Mouse (Mus musculus): ENCODE data around the gene Nolc1.
"Not testable (repeated sequence)": the region's sequence is repeated elsewhere in the genome, so short reads cannot be mapped to it uniquely, and the experiment has no call there.

Nolc1 gene

DNA sequence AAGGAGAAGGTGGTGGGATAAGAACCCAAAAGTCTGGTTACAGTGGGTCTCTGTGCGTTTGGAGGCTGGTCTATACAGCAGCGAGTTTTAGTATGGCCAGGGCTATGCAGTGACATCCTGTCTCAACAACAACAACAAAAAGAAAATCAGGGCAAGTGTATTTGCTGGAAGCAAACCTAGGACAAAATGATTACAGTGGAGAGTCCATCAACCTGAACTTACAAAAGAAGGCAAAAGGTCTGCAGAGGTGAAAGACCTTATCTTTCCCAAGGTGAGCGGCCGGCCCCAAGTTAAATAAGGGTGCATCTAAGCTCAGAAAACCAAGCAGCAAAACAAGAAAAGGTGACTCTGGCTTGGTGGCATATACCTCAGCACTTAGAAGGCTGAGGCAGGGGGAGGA, 16.0 kb downstream of the Nolc1 start:
- no peak for DNase-seq (ENCODE audit: low spot score in 2 of 2)

DNA sequence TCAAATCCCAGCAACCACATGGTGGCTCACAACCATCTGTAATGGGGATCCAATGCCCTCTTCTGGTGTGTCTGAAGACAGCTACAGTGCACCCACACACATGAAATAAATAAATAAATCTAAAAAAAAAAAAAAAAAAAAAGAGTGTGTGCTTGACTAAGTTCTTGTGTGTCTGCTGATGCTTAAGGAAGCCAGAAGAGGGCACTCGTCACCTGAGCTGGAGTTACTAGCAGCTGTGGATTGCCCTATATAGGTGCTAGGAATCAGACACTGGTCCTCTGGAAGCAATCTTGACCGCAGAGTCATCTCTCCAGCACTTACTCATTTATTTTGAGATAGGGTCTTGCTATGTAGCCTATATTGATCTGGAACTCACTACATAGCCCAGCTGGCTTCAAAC, 18.5 kb downstream of the Nolc1 start:
- DNase-seq (ENCODE audit: low spot score in 2 of 2): no peak

DNA sequence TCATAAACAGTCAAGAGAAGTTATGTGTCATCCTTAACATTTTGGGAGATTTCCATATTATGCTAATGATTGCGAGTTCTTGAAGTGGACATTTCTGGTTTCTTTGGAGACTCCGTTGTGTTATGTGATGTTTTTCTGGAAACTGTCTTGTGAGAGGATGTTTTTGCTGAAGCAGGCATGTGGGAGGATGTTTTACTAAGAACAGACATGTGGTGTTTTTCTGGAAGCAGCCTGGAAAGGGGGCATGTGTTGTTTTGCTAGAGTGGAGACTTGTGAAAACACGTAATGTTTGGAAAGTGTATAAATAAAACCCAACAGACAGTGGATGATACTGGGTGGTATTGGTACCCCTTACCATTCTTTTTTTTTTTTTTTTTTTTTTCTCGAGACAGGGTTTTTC, 19.6 kb downstream of the Nolc1 start:
- DNase-seq (ENCODE audit: low spot score in 2 of 2): no peak

DNA sequence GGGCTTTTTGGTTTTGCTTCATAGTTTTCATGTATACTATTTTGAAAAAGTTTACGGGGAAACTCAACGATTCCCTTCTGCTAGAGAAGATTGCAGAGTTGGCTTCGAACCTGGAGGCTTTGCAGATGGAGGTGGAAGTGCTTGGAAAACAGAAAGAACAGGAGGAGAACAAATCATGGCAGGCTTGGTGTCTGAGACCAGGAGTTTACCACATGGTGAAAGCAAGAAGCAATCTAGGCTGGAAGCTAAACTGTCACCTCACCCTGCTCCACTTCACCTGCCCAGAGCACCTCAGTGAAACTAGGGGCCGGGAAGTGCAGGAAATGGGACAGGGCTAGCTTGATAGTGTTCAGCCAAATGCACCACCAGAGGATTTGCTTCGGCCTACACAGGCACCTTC, 20.7 kb downstream of the Nolc1 start:
- DNase-seq (ENCODE audit: low spot score in 2 of 2): no peak

DNA sequence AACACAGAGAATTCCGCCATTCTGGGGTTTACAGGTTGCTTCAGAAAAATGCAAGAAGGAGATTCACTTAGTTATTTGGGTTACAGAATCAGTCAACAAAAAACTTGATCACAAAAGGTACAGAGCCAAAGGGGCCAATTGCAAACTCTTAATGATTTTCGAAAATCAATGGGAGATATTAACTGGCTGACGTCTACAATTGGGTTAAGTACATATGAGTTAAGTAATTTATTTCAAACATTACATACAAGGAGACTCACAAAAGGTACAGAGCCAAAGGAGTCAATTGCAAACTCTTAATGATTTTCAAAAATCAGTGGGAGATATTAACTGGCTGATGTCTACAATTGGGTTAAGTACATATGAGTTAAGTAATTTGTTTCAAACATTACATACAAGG, 23.9 kb downstream of the Nolc1 start:
- DNase-seq (ENCODE audit: low spot score in 2 of 2): no peak

DNA sequence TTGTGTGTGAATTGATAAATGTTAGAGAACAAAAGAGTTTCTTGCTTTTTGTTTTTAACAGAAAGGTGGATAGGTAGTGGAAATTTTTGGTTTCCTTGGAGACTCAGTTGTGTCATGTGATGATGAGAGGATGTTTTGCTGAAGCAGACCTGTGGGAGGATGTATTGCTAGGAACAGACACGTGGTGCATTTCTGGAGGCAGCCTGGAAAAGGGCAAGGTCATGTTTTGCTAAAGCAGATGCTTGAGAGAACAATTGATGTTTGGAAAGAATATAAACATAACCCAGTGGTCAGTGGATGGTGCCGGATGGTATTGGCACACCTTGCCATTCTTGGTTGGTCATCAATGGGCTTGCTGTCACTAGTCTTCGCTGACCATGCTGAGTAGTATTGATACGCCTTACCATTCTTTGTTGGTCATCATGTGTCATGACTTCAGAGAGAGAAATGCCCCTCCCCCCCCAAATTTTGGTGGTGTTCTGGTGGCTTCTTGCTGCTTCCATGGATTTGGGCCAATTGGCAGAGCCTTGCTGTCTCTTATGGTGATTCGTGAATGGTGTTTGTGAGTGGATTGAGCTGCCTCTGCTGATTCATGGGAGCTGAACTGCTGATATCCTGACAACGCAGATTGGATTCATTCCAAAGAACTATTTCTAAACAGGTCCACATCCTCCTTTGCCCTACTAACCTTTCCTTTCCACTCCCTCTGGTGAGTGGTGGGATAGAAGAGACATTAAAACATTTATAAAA, 27.9 kb downstream of the Nolc1 start:
- DNase-seq (ENCODE audit: low spot score in 2 of 2): no peak

DNA sequence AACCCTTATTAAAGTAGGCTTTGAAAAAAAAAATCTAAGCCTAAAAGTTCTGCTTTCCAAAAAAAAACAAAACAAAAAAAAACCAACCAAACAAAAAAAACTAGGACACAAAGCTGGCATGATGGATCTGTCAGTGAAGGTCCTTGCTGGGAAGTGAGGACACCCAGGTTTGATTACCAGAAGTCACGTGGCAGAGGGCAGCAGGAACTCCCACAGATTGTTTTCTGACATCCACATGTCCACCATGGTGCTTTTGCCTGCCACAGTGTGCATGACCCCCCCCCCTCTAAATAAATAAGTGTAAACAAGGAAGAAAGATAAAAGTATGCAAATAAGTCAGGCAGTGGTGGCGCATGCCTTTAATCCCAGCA, 28.5 kb downstream of the Nolc1 start:
- DNase-seq (ENCODE audit: low spot score in 2 of 2): no peak

DNA sequence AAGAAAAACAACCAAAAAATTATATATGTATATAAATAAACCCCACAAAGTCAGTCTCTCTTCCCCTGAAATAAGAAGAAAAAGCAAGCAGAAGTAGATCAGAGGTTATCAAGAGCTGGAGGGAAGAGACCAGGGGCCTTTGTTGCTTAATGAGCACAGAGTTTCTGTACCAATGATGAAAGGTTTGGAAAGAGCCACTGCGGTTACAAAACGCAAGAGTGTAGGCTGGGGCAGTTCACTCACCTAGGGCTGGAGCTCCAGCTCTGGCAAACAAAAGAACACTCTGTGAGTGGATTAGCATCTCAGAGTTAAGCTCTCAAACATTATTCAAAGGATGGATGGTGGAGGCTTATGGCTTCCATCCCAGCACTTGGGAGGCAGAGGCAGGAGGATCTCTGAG, 34.6 kb downstream of the Nolc1 start:
- DNase-seq (ENCODE audit: low spot score in 2 of 2): no peak

DNA sequence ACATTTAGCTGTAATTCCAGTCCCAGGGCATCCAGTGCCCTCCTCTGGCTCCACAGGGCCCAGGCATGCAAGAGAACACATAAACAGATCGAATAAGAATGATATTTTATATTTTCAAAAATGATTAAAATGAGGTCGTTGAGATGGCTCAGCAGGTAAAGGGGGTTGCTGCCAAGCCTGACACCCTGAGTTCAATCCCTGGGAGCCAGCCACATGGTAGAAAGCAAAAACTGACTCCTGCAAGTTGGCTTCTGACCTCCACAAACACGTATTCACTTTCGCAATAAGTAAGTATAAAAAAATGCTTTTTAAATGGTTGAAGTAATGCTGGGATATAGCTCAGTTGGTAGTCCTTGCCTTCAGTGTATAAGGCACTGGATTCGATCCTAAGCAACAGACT, 35.1 kb downstream of the Nolc1 start:
- no peak for DNase-seq (ENCODE audit: low spot score in 2 of 2)

DNA sequence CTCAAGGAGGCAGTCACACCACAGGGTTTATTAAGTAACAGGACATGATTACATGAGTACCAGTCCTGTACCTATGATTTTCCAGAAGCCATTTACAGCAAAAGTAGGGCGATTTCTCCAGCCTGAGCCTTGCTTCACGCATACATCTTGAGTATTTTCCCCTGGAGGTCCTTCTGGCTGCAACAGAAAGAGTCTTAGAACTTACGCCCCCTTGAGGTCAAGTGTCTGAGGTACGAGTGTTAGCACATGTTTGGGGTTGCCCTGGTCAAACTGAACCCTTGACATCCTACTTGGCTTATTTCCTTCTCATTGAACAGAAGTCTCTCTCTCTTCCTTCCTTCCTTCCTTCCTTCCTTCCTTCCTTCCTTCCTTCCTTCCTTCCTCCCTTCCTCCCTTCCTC, 39.0 kb downstream of the Nolc1 start:
- DNase-seq (ENCODE audit: low spot score in 2 of 2): no peak

DNA sequence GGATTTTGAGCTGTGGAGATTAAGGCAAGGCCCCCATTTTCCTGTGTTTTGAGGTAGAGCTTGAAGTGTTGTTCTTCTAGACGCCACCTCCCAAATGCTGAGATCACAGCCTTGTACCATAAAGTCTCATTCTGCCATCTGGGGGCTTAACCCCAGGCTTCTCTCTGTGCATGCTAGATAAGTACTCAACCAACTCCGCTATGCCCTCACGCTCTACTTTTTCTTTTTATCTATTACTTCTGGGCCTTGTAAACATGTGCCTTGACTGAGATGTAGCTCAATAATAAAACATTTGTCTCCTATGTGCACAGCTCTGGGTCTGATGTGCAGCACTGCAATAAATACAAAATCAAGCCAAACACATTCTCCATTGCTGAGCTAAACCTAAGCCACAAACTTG, 43.8 kb downstream of the Nolc1 start:
- no peak for DNase-seq (ENCODE audit: low spot score in 2 of 2)

DNA sequence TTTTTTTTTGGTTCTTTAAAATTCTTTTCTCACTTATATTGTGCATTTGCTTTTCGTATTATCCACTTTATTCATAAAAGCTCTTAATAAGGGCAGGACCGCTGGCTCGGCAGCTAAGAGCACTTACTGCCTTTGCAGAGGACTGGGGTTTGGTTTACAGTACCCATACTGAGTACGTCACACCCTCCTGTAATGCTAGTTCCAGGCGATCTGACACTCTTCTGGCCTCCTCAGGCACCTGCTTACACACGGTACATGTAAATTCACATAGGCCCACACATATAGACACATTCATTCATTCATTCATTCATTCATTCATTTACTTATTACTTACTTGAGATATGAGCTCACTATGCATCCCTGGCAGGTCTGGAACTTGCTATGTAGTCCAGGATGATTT, 45.2 kb downstream of the Nolc1 start:
- DNase-seq (ENCODE audit: low spot score in 2 of 2): no peak

DNA sequence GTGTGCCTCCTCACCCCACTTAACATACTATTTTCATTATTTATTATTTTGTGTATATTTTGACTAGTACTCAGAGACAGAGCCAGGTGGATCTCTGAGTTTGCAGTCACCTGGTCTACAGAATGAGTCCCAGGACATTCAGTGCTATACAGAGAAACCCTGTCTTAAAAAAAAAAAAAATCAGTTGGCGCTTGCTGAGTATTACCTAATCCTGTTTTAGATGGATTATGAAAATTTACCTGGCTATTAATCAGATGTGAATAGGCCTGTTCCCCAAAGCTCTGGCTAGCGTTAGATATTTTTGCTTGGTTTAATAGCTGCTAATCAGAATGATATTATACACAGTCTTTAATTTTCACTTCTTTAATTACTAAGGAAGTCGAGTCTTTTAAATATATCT, 48.2 kb downstream of the Nolc1 start:
- no peak for DNase-seq (ENCODE audit: low spot score in 2 of 2)

DNA sequence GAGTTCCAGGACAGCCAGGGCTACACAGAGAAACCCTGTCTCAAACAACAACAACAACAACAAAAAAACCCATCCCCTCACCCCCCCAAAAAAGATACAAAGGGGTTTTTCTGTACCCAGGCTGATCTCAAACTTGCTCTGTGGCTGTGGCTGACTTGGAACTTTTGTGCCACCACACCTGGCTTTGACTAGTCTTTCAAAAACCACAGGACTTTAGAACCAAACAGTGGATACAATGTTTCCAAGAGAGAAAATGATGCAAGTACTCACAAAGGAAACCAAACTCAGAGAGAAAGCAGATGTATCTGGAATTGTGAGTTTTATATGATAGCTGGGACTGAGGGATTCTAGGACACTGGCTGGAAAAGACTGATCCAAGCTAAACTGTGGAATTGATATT, 49.0 kb downstream of the Nolc1 start:
- no peak for DNase-seq (ENCODE audit: low spot score in 2 of 2)

DNA sequence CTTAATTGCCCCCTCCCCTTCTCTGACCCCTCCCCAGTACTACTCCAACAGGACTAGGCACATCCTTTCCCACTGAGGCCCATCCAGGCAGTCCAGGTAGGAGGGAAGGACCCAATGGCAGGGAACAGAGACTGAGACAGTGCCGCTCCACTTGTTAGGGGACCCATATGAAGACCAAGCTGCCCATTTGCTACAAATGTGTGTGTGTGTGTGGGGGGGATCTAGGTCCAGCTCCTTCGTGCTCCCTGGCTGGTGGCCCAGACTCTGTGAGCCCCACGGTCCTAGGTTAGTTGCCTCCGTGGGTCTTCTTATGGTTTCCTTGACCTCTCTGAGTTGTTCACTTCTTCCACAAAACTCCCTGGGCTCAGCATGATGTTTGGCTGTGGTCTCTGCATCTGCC, 50.6 kb downstream of the Nolc1 start:
- no peak for DNase-seq (ENCODE audit: low spot score in 2 of 2)

DNA sequence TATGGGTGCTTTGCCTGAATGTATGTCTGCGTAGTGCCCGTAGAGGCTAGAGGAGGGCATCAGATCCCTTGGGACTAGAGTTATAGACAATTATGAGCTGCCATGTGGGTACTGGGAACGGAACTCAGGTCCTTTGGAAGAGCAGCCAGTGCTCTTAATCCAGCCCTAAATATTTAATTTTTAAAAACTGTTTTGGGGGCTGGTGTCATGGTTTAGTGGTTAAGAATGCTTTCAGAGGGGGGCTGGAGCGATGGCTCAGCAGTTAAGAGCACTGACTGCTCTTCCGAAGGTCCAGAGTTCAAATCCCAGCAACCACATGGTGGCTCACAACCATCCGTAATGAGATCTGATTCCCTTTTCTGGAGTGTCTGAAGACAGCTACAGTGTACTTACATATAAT, 54.1 kb downstream of the Nolc1 start:
- not testable (repeated sequence) for DNase-seq (ENCODE audit: low spot score in 2 of 2)

DNA sequence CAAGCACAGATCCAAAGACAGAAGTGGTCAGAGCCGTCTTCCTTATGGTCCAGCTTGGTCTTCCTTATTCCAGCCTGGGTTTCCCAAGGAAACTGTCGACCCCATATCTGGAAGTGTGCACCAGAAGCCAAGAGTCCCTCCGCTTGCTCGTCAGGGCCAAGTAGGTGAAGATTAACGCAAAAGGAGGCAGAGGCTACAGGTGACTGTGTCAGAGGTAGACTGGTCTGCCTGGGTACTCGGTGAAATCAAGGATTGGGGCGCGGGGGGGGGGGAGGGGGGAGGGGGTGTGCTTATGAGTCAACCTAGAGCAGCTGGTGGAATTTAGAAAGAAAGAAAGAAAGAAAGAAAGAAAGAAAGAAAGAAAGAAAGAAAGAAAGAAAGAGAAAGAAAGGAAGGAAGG, 55.6 kb downstream of the Nolc1 start:
- DNase-seq (ENCODE audit: low spot score in 2 of 2): no peak

DNA sequence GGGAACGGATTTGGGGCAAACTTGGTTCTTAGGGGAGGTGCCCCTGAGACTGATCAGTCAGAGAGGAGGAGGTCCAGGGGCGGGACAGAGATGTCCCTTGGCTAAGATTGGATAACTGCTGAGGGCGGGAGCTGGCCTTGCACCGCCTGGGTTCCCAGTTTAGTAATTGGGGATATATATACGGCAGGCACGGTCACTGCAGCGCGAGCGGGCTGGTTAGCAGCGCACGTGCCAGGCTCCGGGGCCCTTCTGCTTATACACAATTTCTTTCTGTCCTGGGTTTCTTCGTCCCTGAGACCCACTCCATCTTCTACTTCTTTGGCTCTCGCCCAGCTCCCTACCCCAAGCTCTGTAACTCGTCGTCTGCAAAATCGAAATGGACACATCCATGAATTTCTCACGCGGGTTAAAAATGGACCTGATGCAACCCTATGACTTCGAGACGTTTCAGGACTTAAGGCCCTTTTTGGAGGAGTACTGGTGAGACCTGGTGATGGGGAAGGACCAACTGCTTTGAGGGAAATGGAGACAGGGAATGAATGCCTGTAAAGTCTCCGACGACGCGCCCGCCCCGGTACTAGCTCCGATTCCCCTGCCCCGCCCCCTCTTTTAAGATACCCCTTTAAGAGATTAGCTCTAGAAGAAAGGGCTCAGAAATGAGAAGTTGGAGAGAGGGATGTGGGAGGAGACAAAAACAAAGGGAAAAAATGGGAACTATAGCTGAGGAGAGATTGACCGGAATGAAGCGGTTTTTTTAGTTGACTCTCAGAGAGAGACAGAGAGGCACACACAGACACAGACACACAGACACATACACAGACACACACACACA, 56.2 kb downstream of the Nolc1 start, which contains the start of gene Elovl3:
Elovl3 (plus strand) TSS at position 204 of the 832 bp plus-strand sequence.
- peak in 1 of 2 experiments; percentile 27 for DNase-seq (ENCODE audit: low spot score in 2 of 2)

DNA sequence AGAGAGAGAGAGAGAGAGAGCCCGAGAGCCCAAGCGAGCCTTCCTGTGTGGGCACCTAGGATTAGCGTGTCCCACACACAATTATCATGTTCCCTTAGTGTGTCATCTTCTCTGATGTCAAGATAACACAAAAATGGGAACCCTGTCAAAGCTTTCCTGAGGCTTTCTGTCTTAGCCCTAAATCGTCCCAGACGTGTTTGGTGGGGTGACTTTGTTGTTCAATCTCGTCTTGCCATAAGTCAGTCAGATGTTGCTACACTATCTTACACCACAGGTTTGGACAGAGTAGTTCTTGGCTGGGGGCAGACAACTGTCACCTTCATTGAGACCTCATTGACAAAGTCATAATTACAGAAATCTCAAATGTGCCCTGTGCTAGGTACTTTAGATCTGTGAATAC, 56.9 kb downstream of the Nolc1 start:
- DNase-seq (ENCODE audit: low spot score in 2 of 2): no peak

Measured in spleen, postnatal 4 days (tissue).